ENCODE assay signal across 8 mouse cellular contexts in genomic region chr16:31506665-31507456, GRCm38 (mm10).
DNase-seq lines count a peak whose midpoint lies in the region; ATAC-seq and TF ChIP-seq lines count a peak whose summit lies in the region.

No protein-coding gene starts in this region.

- H3K27ac ChIP-seq in midbrain, embryonic 16.5 days (ENCODE audit: low read length): no peak overlapping the region
- no peak overlapping the region for H3K27ac ChIP-seq in midbrain, embryonic 11.5 days (ENCODE audit: low read depth, low read length)
- peak overlapping the region; percentile 24; the same call in 1 of the 2 replicates for H3K27ac ChIP-seq in bone marrow macrophage, adult 2 months (ENCODE audit: insufficient read depth, low read depth, low read length)
- H3K27ac ChIP-seq in intestine, postnatal 0 days (ENCODE audit: low read depth, low read length): peak overlapping the region; percentile 77
- peak overlapping the region; percentile 81 for H3K27ac ChIP-seq in lung, embryonic 16.5 days (ENCODE audit: low read length)

- ATAC-seq in midbrain, embryonic 16.5 days: no peak
- no peak for ATAC-seq in midbrain, embryonic 11.5 days (ENCODE audit: low FRiP score)
- ATAC-seq in intestine, postnatal 0 days: peak; percentile 84
- ATAC-seq in lung, embryonic 16.5 days (ENCODE audit: low read depth): peak; percentile 69

- H3K4me2 ChIP-seq in midbrain, embryonic 16.5 days (ENCODE audit: low read length): peak overlapping the region; percentile 4; the same call in 1 of the 2 replicates
- H3K4me2 ChIP-seq in midbrain, embryonic 11.5 days: no peak overlapping the region
- peak overlapping the region; percentile 52 for H3K4me2 ChIP-seq in intestine, postnatal 0 days (replicated peaks; ENCODE audit: low read depth)
- peak overlapping the region; percentile 1 for H3K4me2 ChIP-seq in lung, embryonic 16.5 days (ENCODE audit: low read depth, low read length)

- no peak for DNase-seq in midbrain, embryonic 11.5 days (ENCODE audit: low spot score, missing footprints)
- DNase-seq in thymus, postnatal 10 days (ENCODE audit: low spot score in 2 of 2): no peak
- DNase-seq in left cerebral cortex, adult 18-20 months (ENCODE audit: low spot score in 2 of 2): no peak
- DNase-seq in right cerebral cortex, postnatal 14 days: no peak

- 46% methylated on average over 10 of the region's 10 CpGs for WGBS in midbrain, embryonic 16.5 days
- 48% methylated on average over 10 of the region's 10 CpGs for WGBS in midbrain, embryonic 11.5 days
- WGBS in intestine, postnatal 0 days: 34% methylated on average over 10 of the region's 10 CpGs
- WGBS in lung, embryonic 16.5 days: 36% methylated on average over 10 of the region's 10 CpGs

- TF ChIP-seq POLR2A in bone marrow macrophage, adult 2 months (IDR thresholded peaks at IDR 0.05; ENCODE audit: borderline replicate concordance, low read depth, low read length): no peak

- no peak overlapping the region for H3K9ac ChIP-seq in midbrain, embryonic 16.5 days (ENCODE audit: low read depth, low read length)
- H3K9ac ChIP-seq in midbrain, embryonic 11.5 days (ENCODE audit: low read length): no peak overlapping the region
- H3K9ac ChIP-seq in intestine, postnatal 0 days (ENCODE audit: low read depth, low read length): no peak overlapping the region
- H3K9ac ChIP-seq in lung, embryonic 16.5 days (ENCODE audit: low read length): no peak overlapping the region

- no peaks in the 10 kb centered on the region for H3K9me3 ChIP-seq in midbrain, embryonic 16.5 days (replicated peaks; ENCODE audit: control insufficient read depth, low read length, poor library complexity, severe bottlenecking)
- no peaks in the 10 kb centered on the region for H3K9me3 ChIP-seq in midbrain, embryonic 11.5 days (ENCODE audit: control insufficient read depth, low read length)
- H3K9me3 ChIP-seq in intestine, postnatal 0 days (ENCODE audit: control insufficient read depth): no peaks in the 10 kb centered on the region
- no peaks in the 10 kb centered on the region for H3K9me3 ChIP-seq in lung, embryonic 16.5 days (ENCODE audit: control insufficient read depth, low read length)

- no peak for TF ChIP-seq CTCF in bone marrow macrophage, adult 2 months (IDR thresholded peaks at IDR 0.05; ENCODE audit: low read depth, low read length)
- no peak for TF ChIP-seq CTCF in intestine, postnatal 0 days (IDR thresholded peaks at IDR 0.05; ENCODE audit: low read depth)

- no peak overlapping the region for H3K4me3 ChIP-seq in midbrain, embryonic 16.5 days (ENCODE audit: low read depth, low read length)
- H3K4me3 ChIP-seq in midbrain, embryonic 11.5 days (ENCODE audit: low read depth, low read length): no peak overlapping the region
- H3K4me3 ChIP-seq in bone marrow macrophage, adult 2 months (ENCODE audit: insufficient read depth, low read length): no peak overlapping the region
- 0 out of 2 replicates have a peak overlapping the region, but pooled peaks have one; percentile 9 for H3K4me3 ChIP-seq in intestine, postnatal 0 days (ENCODE audit: low read depth, low read length)
- no peak overlapping the region for H3K4me3 ChIP-seq in lung, embryonic 16.5 days (ENCODE audit: low read length)

- H3K4me1 ChIP-seq in midbrain, embryonic 16.5 days (ENCODE audit: control insufficient read depth, insufficient read depth, low read length): peaks cover 18% of the 10 kb centered on the region
- peaks cover 14% of the 10 kb centered on the region for H3K4me1 ChIP-seq in midbrain, embryonic 11.5 days (ENCODE audit: control insufficient read depth, insufficient read depth, low read length)
- peaks cover 9% of the 10 kb centered on the region for H3K4me1 ChIP-seq in bone marrow macrophage, adult 2 months (ENCODE audit: control insufficient read depth, insufficient read depth, low read length)
- peaks cover 7% of the 10 kb centered on the region for H3K4me1 ChIP-seq in intestine, postnatal 0 days (replicated peaks; ENCODE audit: control insufficient read depth, insufficient read depth, low read length)
- peaks cover 23% of the 10 kb centered on the region for H3K4me1 ChIP-seq in lung, embryonic 16.5 days (replicated peaks; ENCODE audit: control insufficient read depth, insufficient read depth, low read length)

- H3K27me3 ChIP-seq in midbrain, embryonic 16.5 days (ENCODE audit: control insufficient read depth, insufficient read depth, low read depth, low read length): no peaks in the 10 kb centered on the region
- H3K27me3 ChIP-seq in midbrain, embryonic 11.5 days (ENCODE audit: control insufficient read depth, insufficient read depth, low read length): no peaks in the 10 kb centered on the region; the same call in 1 of the 2 replicates
- no peaks in the 10 kb centered on the region for H3K27me3 ChIP-seq in intestine, postnatal 0 days (replicated peaks; ENCODE audit: control insufficient read depth, insufficient read depth, low read length)
- H3K27me3 ChIP-seq in lung, embryonic 16.5 days (ENCODE audit: control insufficient read depth, insufficient read depth, low read depth, low read length): no peaks in the 10 kb centered on the region

- H3K36me3 ChIP-seq in midbrain, embryonic 16.5 days (ENCODE audit: control insufficient read depth, insufficient read depth, low read length): no peaks in the 10 kb centered on the region
- H3K36me3 ChIP-seq in midbrain, embryonic 11.5 days (ENCODE audit: control insufficient read depth, insufficient read depth, low read length): no peaks in the 10 kb centered on the region
- no peaks in the 10 kb centered on the region for H3K36me3 ChIP-seq in intestine, postnatal 0 days (ENCODE audit: control insufficient read depth, insufficient read depth)
- no peaks in the 10 kb centered on the region for H3K36me3 ChIP-seq in lung, embryonic 16.5 days (ENCODE audit: control insufficient read depth, insufficient read depth, low read length)

Comparison
In these comparisons a context has a peak if more than half of its experiments do, and no peak if none do; other contexts are left out.
1. ATAC-seq: peak in intestine, postnatal 0 days (single experiment) and lung, embryonic 16.5 days (single experiment); none in midbrain, embryonic 16.5 days (single experiment) and midbrain, embryonic 11.5 days (single experiment).
2. H3K27ac ChIP-seq: peak in bone marrow macrophage, adult 2 months (single experiment), intestine, postnatal 0 days (single experiment) and lung, embryonic 16.5 days (single experiment); none in midbrain, embryonic 16.5 days (single experiment) and midbrain, embryonic 11.5 days (single experiment).